Mouse (Mus musculus) liver, postnatal 0 days (tissue): ENCODE data around the gene Ranbp2. TPM values are rescaled to one million over a fixed set of nuclear protein-coding genes. Genes with fewer than 3 reads are reported as not detected.
"Not testable (repeated sequence)": the region's sequence is repeated elsewhere in the genome, so short reads cannot be mapped to it uniquely, and the experiment has no call there.

Experiments used
- ATAC-seq: fragments of 200-750 bp; cut with Nextera tagmentation; 2 replicates; pipeline ENCODE4 v1.8.0; 2017; ENCODE audit warnings: mild to moderate bottlenecking, moderate library complexity
- DNase-seq: peaks from one replicate; pipeline ENCODE4 v3.0.0-alpha.2; 2016
- H3K27ac ChIP-seq: fragments of 300-500 bp; sonication (generic); 2 replicates; pipeline ENCODE4 v1.5.1; 2014; ENCODE audit warnings: antibody characterized with exemption, moderate library complexity, mild to moderate bottlenecking, low read depth
- H3K27me3 ChIP-seq: fragments of 300-500 bp; sonication (generic); 2 replicates; pipeline ENCODE4 v1.6.1; 2014; ENCODE audit warnings: low read length, control low read depth, mixed read lengths; ENCODE audit not compliant: insufficient read depth
- H3K36me3 ChIP-seq: fragments of 300-500 bp; sonication (generic); replicated peaks from 2 replicates; pipeline ENCODE4 v1.6.1; 2014; ENCODE audit warnings: mild to moderate bottlenecking, control low read depth, low read length, moderate library complexity, mixed read lengths; ENCODE audit not compliant: insufficient read depth
- H3K4me1 ChIP-seq: fragments of 300-500 bp; sonication (generic); 2 replicates; pipeline ENCODE4 v1.6.1; 2014; ENCODE audit warnings: antibody characterized with exemption, mild to moderate bottlenecking, control low read depth; ENCODE audit not compliant: insufficient read depth
- H3K4me2 ChIP-seq: fragments of 300-500 bp; sonication (generic); 2 replicates; pipeline ENCODE4 v1.6.1; 2014; ENCODE audit warnings: low read depth, mild to moderate bottlenecking, low read length, moderate library complexity, mixed read lengths
- H3K4me3 ChIP-seq: fragments of 300-500 bp; sonication (generic); 2 replicates; pipeline ENCODE4 v1.5.1; 2014; ENCODE audit warnings: low read depth, low read length
- H3K9ac ChIP-seq: fragments of 300-500 bp; sonication (generic); replicated peaks from 2 replicates; pipeline ENCODE4 v1.6.1; 2014; ENCODE audit warnings: mild to moderate bottlenecking, moderate library complexity
- H3K9me3 ChIP-seq: fragments of 300-500 bp; sonication (generic); 2 replicates; pipeline ENCODE4 v1.6.1; 2016; ENCODE audit warnings: mild to moderate bottlenecking, control low read depth, low read length, mixed read lengths
- CTCF ChIP-seq: sonication (generic); IDR thresholded peaks from 2 replicates; pipeline ENCODE4 v1.5.1; 2016; ENCODE audit warnings: antibody characterized with exemption, low read depth
- EP300 ChIP-seq: IDR thresholded peaks from 2 replicates; pipeline ENCODE4 v1.6.1; 2016; ENCODE audit warnings: antibody characterized with exemption, low read depth, mild to moderate bottlenecking
- WGBS: fragments of 180-500 bp; shearing (Covaris S2); extraction: QIAGEN DNeasy Blood & Tissue Kit; methylation state at CpG from one replicate; pipeline ENCODE4 v1.1.7; 2014; ENCODE audit not compliant: insufficient replicate concordance; 5-methylcytosine and 5-hydroxymethylcytosine counted together
- polyA plus RNA-seq: library from polyadenylated mRNA; unstranded; fragments of >200 nt; fragmentation: Nextera tagmentation; extraction: Ambion mirVana; gene quantifications from 2 replicates; pipeline ENCODE4 v1.2.1, GENCODE M21; 2015

Ranbp2 gene
- polyA plus RNA-seq, 1 experiment from 2014 or later, result 9.6 TPM

GRCm38 (mm10) chr10:58529358-58529757 is 82.6 kb downstream of the Ranbp2 start:
- Histone ChIP-seq H3K27ac (no peak overlapping the region), H3K9me3 (no peaks in the 10 kb centered on the region), H3K36me3 (no peaks in the 10 kb centered on the region), H3K9ac (no peak overlapping the region), H3K4me1 (no peaks in the 10 kb centered on the region), H3K27me3 (no peaks in the 10 kb centered on the region), H3K4me3 (no peak overlapping the region), H3K4me2 (no peak overlapping the region)
- DNase-seq, result no peak
- ATAC-seq, result no peak
- 70% methylated on average over 1 of the region's 1 CpGs for WGBS
- TF ChIP-seq CTCF (no peak), EP300 (no peak)

GRCm38 (mm10) chr10:58530896-58531790 is 84.4 kb downstream of the Ranbp2 start:
- H3K27ac ChIP-seq, result no peak overlapping the region
- WGBS, result 85% methylated on average over 10 of the region's 10 CpGs
- no peaks in the 10 kb centered on the region for H3K36me3 ChIP-seq
- no peak overlapping the region for H3K4me3 ChIP-seq
- H3K4me2 ChIP-seq, result no peak overlapping the region
- TF ChIP-seq CTCF, result no peak
- no peak for TF ChIP-seq EP300
- H3K27me3 ChIP-seq, result no peaks in the 10 kb centered on the region
- H3K4me1 ChIP-seq, result no peaks in the 10 kb centered on the region
- no peaks in the 10 kb centered on the region; the same call in 1 of the 2 replicates for H3K9me3 ChIP-seq
- no peak overlapping the region for H3K9ac ChIP-seq
- DNase-seq (no peak), ATAC-seq (no peak)

- Histone ChIP-seq H3K27ac (no peak overlapping the region), H3K27me3 (no peaks in the 10 kb centered on the region), H3K4me1 (no peaks in the 10 kb centered on the region), H3K36me3 (no peaks in the 10 kb centered on the region), H3K9ac (no peak overlapping the region), H3K4me3 (no peak overlapping the region), H3K9me3 (no peaks in the 10 kb centered on the region; the same call in 1 of the 2 replicates), H3K4me2 (no peak overlapping the region)
- ATAC-seq (no peak), DNase-seq (no peak)
- WGBS, result 90% methylated on average over 2 of the region's 2 CpGs
- TF ChIP-seq CTCF, result no peak
- no peak for TF ChIP-seq EP300
Observed at GRCm38 (mm10) chr10:58532177-58532576, 85.5 kb downstream of the Ranbp2 start.

GRCm38 (mm10) chr10:58536276-58536675 is 89.6 kb downstream of the Ranbp2 start:
- H3K9me3 ChIP-seq, H3K9ac ChIP-seq, H3K4me2 ChIP-seq, H3K27ac ChIP-seq, DNase-seq, H3K36me3 ChIP-seq, ATAC-seq, H3K4me3 ChIP-seq, H3K4me1 ChIP-seq, H3K27me3 ChIP-seq: not testable (repeated sequence)
- WGBS, result 84% methylated on average over 5 of the region's 5 CpGs

- DNase-seq (no peak), ATAC-seq (peak; percentile 21; the same call in 1 of the 2 replicates)
- Histone ChIP-seq H3K4me3 (no peak overlapping the region), H3K4me2 (no peak overlapping the region), H3K27me3 (no peaks in the 10 kb centered on the region), H3K4me1 (no peaks in the 10 kb centered on the region), H3K9ac (no peak overlapping the region), H3K36me3 (no peaks in the 10 kb centered on the region), H3K27ac (no peak overlapping the region), H3K9me3 (no peaks in the 10 kb centered on the region)
- no peak for TF ChIP-seq CTCF
- WGBS, result 71% methylated on average over 13 of the region's 13 CpGs
Observed at GRCm38 (mm10) chr10:58540613-58541012, 93.9 kb downstream of the Ranbp2 start.

Other genes with a start within 250 kb of the Ranbp2 start
- not detected in 2 replicates for gene AW822073, start 222.0 kb upstream of the Ranbp2 start, polyA plus RNA-seq
- gene Duxf3, start 214.2 kb upstream of the Ranbp2 start, polyA plus RNA-seq, result not detected in 2 replicates
- gene Gm4981, start 210.2 kb upstream of the Ranbp2 start, polyA plus RNA-seq, result not detected in 2 replicates
- 31.7 and 34.0 TPM in 2 replicates for gene Gcc2, start 191.4 kb upstream of the Ranbp2 start, polyA plus RNA-seq
- gene Lims1, start 123.5 kb upstream of the Ranbp2 start, polyA plus RNA-seq, result 60.6 and 64.4 TPM in 2 replicates
- gene Ccdc138, start 51.0 kb downstream of the Ranbp2 start, polyA plus RNA-seq, result 1.7 TPM in 2 replicates
- 0.04 TPM in 1 of 2 replicates, not detected in the other for gene Edar, start 228.7 kb downstream of the Ranbp2 start, polyA plus RNA-seq